Mouse (Mus musculus): ENCODE measurements around the gene BC052040.
A peak's percentile ranks its signal among the peaks of the same experiment; 100 is the strongest.

Gene BC052040

GRCm38 (mm10) chr2:115581241-115581988 lies at the start of gene BC052040:
TSS of gene BC052040 (plus strand) at chr2:115581716.
- peak; percentile 67 for DNase-seq (ENCODE audit: low spot score)

- DNase-seq (ENCODE audit: low spot score): no peak
Measured at GRCm38 (mm10) chr2:115538009-115538690, 43.4 kb upstream of the BC052040 start.

GRCm38 (mm10) chr2:115538691-115539283 lies 42.7 kb upstream of the BC052040 start:
- DNase-seq (ENCODE audit: low spot score): no peak

GRCm38 (mm10) chr2:115539731-115540130 lies 41.8 kb upstream of the BC052040 start:
- no peak for DNase-seq (ENCODE audit: low spot score)

- DNase-seq (ENCODE audit: low spot score): no peak
Measured at GRCm38 (mm10) chr2:115542401-115543123, 39.0 kb upstream of the BC052040 start.

GRCm38 (mm10) chr2:115543212-115543611 lies 38.3 kb upstream of the BC052040 start:
- no peak for DNase-seq (ENCODE audit: low spot score)

GRCm38 (mm10) chr2:115551901-115552300 lies 29.6 kb upstream of the BC052040 start:
- DNase-seq (ENCODE audit: low spot score): no peak

GRCm38 (mm10) chr2:115562155-115562827 lies 19.2 kb upstream of the BC052040 start:
- no peak for DNase-seq (ENCODE audit: low spot score)

GRCm38 (mm10) chr2:115563436-115564093 lies 18.0 kb upstream of the BC052040 start:
- DNase-seq (ENCODE audit: low spot score): no peak

GRCm38 (mm10) chr2:115571996-115572395 lies 9.5 kb upstream of the BC052040 start:
- DNase-seq (ENCODE audit: low spot score): no peak

GRCm38 (mm10) chr2:115574802-115575201 lies 6.7 kb upstream of the BC052040 start:
- DNase-seq (ENCODE audit: low spot score): no peak

- DNase-seq (ENCODE audit: low spot score): no peak
Measured at GRCm38 (mm10) chr2:115579171-115579900, 2.2 kb upstream of the BC052040 start.

- no peak for DNase-seq (ENCODE audit: low spot score)
Measured at GRCm38 (mm10) chr2:115579976-115580375, 1.5 kb upstream of the BC052040 start.

GRCm38 (mm10) chr2:115581989-115582608 lies 583 bp downstream of the BC052040 start:
- no peak for DNase-seq (ENCODE audit: low spot score)

- no peak for DNase-seq (ENCODE audit: low spot score)
Measured at GRCm38 (mm10) chr2:115583776-115584175, 2.3 kb downstream of the BC052040 start.

- DNase-seq (ENCODE audit: low spot score): no peak
Measured at GRCm38 (mm10) chr2:115590602-115591001, 9.1 kb downstream of the BC052040 start.

GRCm38 (mm10) chr2:115592651-115593119 lies 11.2 kb downstream of the BC052040 start:
- DNase-seq (ENCODE audit: low spot score): no peak

GRCm38 (mm10) chr2:115597017-115597416 lies 15.5 kb downstream of the BC052040 start:
- no peak for DNase-seq (ENCODE audit: low spot score)

- no peak for DNase-seq (ENCODE audit: low spot score)
Measured at GRCm38 (mm10) chr2:115598266-115598665, 16.8 kb downstream of the BC052040 start.

GRCm38 (mm10) chr2:115600724-115601123 lies 19.2 kb downstream of the BC052040 start:
- no peak for DNase-seq (ENCODE audit: low spot score)
